Mouse (Mus musculus) CH12.LX (cell line): Measurements from ENCODE around the gene Sirt3. TPM values are rescaled to one million over a fixed set of nuclear protein-coding genes. Genes with fewer than 3 reads are reported as not detected.

ENCODE experiments used
- DNase-seq: peaks from one replicate; pipeline ENCODE4 v3.0.0-alpha.2; 2013; ENCODE audit errors: extremely low read depth
- H3K27ac ChIP-seq: 2 replicates; pipeline ENCODE4 v1.5.1; 2012; ENCODE audit warnings: low read depth, mild to moderate bottlenecking, control low read depth, moderate library complexity; ENCODE audit not compliant: insufficient read depth
- H3K27me3 ChIP-seq: replicated peaks from 2 replicates; pipeline ENCODE3; 2012; ENCODE audit warnings: inconsistent platforms
- H3K36me3 ChIP-seq, 2 experiments: replicated peaks in 1 of 2; 2 replicates each; pipeline versions ENCODE3 to v1.6.1; 2012; ENCODE audit warnings: inconsistent platforms in 1 of 2, low read length in 1 of 2, mild to moderate bottlenecking in 1 of 2, mixed read lengths in 1 of 2, moderate library complexity in 1 of 2; ENCODE audit not compliant: control insufficient read depth in 1 of 2, insufficient read depth in 1 of 2
- H3K4me1 ChIP-seq, 2 experiments: 2 replicates each; pipeline ENCODE4 v1.6.1; 2012; ENCODE audit warnings: inconsistent platforms in 1 of 2, moderate library complexity in 1 of 2; ENCODE audit not compliant: insufficient read depth in 2 of 2, control insufficient read depth in 1 of 2
- H3K4me2 ChIP-seq: 2 replicates; pipeline ENCODE4 v1.6.1; 2012; ENCODE audit warnings: low read depth, mild to moderate bottlenecking, control low read depth; ENCODE audit not compliant: poor library complexity, insufficient read depth, severe bottlenecking
- H3K4me3 ChIP-seq, 3 experiments: fragments of 150-350 bp in 1 of 3; sonication (generic) in 1 of 3; replicated peaks in 1 of 3; 2 replicates each; pipeline versions ENCODE3 to v1.5.1; 2011 to 2012; ENCODE audit warnings: low read depth in 2 of 3, low read length in 2 of 3, mild to moderate bottlenecking in 2 of 3, moderate library complexity in 2 of 3, control low read depth in 1 of 3, improper control_type of control experiment in 1 of 3, inconsistent platforms in 1 of 3, mixed read lengths in 1 of 3; ENCODE audit not compliant: poor library complexity in 1 of 3
- H3K79me2 ChIP-seq: replicated peaks from 2 replicates; pipeline ENCODE4 v1.6.1; 2012; ENCODE audit warnings: mild to moderate bottlenecking, moderate library complexity; ENCODE audit not compliant: control insufficient read depth, poor library complexity, insufficient read depth, severe bottlenecking; ENCODE audit errors: extremely low read depth
- H3K9ac ChIP-seq: 2 replicates; pipeline ENCODE4 v1.6.1; 2012; ENCODE audit warnings: low read depth, mild to moderate bottlenecking, control low read depth, moderate library complexity; ENCODE audit not compliant: insufficient read depth
- H3K9me3 ChIP-seq: replicated peaks from 2 replicates; pipeline ENCODE3; 2012; ENCODE audit warnings: low read length, inconsistent platforms, mixed read lengths
- BHLHE40 ChIP-seq: IDR thresholded peaks from 2 replicates; pipeline ENCODE4 v1.6.1; 2011; ENCODE audit warnings: mild to moderate bottlenecking, low read depth, low read length, improper control_type of control experiment
- CHD1 ChIP-seq: IDR thresholded peaks from 2 replicates; pipeline ENCODE4 v1.6.1; 2012; ENCODE audit warnings: low read depth, low read length, improper control_type of control experiment, inconsistent platforms
- CHD2 ChIP-seq: IDR thresholded peaks from 2 replicates; pipeline ENCODE4 v1.6.1; 2011; ENCODE audit warnings: low read length, improper control_type of control experiment
- CTCF ChIP-seq, 2 experiments: IDR thresholded peaks in 1 of 2; conservative IDR thresholded peaks in 1 of 2; 2 replicates each; pipeline ENCODE4 v1.5.1; 2011 to 2012; ENCODE audit warnings: low read depth in 2 of 2, low read length in 2 of 2, improper control_type of control experiment in 1 of 2, inconsistent platforms in 1 of 2, mild to moderate bottlenecking in 1 of 2, moderate library complexity in 1 of 2
- E2F4 ChIP-seq: IDR thresholded peaks from 2 replicates; pipeline ENCODE4 v1.6.1; 2011; ENCODE audit warnings: low read depth, low read length, improper control_type of control experiment; ENCODE audit not compliant: insufficient replicate concordance
- ELF1 ChIP-seq: IDR thresholded peaks from 2 replicates; pipeline ENCODE4 v1.6.1; 2014; ENCODE audit warnings: low read depth, mild to moderate bottlenecking, inconsistent platforms, low read length, improper control_type of control experiment
- EP300 ChIP-seq: IDR thresholded peaks from 2 replicates; pipeline ENCODE4 v1.6.1; 2011; ENCODE audit warnings: low read length, improper control_type of control experiment
- HCFC1 ChIP-seq: IDR thresholded peaks from 2 replicates; pipeline ENCODE4 v1.6.1; 2012; ENCODE audit warnings: low read depth, mild to moderate bottlenecking, inconsistent platforms, low read length, improper control_type of control experiment
- IRF4 ChIP-seq: IDR thresholded peaks from 2 replicates; pipeline ENCODE4 v1.6.1; 2014; ENCODE audit warnings: low read depth, mild to moderate bottlenecking, inconsistent platforms, low read length, improper control_type of control experiment
- JUND ChIP-seq: conservative IDR thresholded peaks from 2 replicates; pipeline ENCODE4 v1.6.1; 2011; ENCODE audit warnings: low read depth, low read length, improper control_type of control experiment
- MAFK ChIP-seq: IDR thresholded peaks from 2 replicates; pipeline ENCODE4 v1.6.1; 2011; ENCODE audit warnings: low read length, improper control_type of control experiment; ENCODE audit not compliant: insufficient replicate concordance
- MAZ ChIP-seq: IDR thresholded peaks from 2 replicates; pipeline ENCODE4 v1.6.1; 2012; ENCODE audit warnings: low read depth, mild to moderate bottlenecking, inconsistent platforms, low read length, improper control_type of control experiment, moderate library complexity
- MXI1 ChIP-seq: IDR thresholded peaks from 2 replicates; pipeline ENCODE4 v1.6.1; 2011; ENCODE audit warnings: mild to moderate bottlenecking, low read depth, low read length, improper control_type of control experiment
- MYC ChIP-seq: IDR thresholded peaks from 2 replicates; pipeline ENCODE4 v1.6.1; 2011; ENCODE audit warnings: low read depth, mild to moderate bottlenecking, improper control_type of control experiment, low read length
- NELFE ChIP-seq: IDR thresholded peaks from 2 replicates; pipeline ENCODE4 v1.6.1; 2011; ENCODE audit warnings: low read depth, low read length, improper control_type of control experiment
- NRF1 ChIP-seq: IDR thresholded peaks from 2 replicates; pipeline ENCODE4 v1.6.1; 2014; ENCODE audit warnings: low read depth, mild to moderate bottlenecking, inconsistent platforms, low read length, improper control_type of control experiment, moderate library complexity
- PAX5 ChIP-seq: IDR thresholded peaks from 2 replicates; pipeline ENCODE4 v1.6.1; 2012; ENCODE audit warnings: low read length, inconsistent platforms, mixed read lengths
- POLR2A ChIP-seq: IDR thresholded peaks from 2 replicates; pipeline ENCODE4 v1.6.1; 2011; ENCODE audit warnings: low read depth, mild to moderate bottlenecking, improper control_type of control experiment, low read length
- POLR2AphosphoS2 ChIP-seq: IDR thresholded peaks from 2 replicates; pipeline ENCODE4 v1.6.1; 2011; ENCODE audit warnings: low read depth, low read length, improper control_type of control experiment
- SMC3 ChIP-seq: IDR thresholded peaks from 2 replicates; pipeline ENCODE4 v1.6.1; 2011; ENCODE audit warnings: low read depth, low read length, improper control_type of control experiment
- UBTF ChIP-seq: IDR thresholded peaks from 2 replicates; pipeline ENCODE4 v1.6.1; 2012; ENCODE audit warnings: low read depth, mild to moderate bottlenecking, inconsistent platforms, low read length, improper control_type of control experiment, moderate library complexity
- USF2 ChIP-seq: conservative IDR thresholded peaks from 2 replicates; pipeline ENCODE4 v1.6.1; 2011; ENCODE audit warnings: low read depth, low read length, improper control_type of control experiment
- ZC3H11A ChIP-seq: IDR thresholded peaks from 2 replicates; pipeline ENCODE4 v1.6.1; 2012; ENCODE audit warnings: low read depth, mild to moderate bottlenecking, inconsistent platforms, low read length, improper control_type of control experiment
- ZKSCAN1 ChIP-seq: IDR thresholded peaks from 2 replicates; pipeline ENCODE4 v1.6.1; 2012; ENCODE audit warnings: low read depth, inconsistent platforms, low read length, improper control_type of control experiment, borderline replicate concordance
- ZMIZ1 ChIP-seq: IDR thresholded peaks from 2 replicates; pipeline ENCODE4 v1.6.1; 2012; ENCODE audit warnings: low read depth, mild to moderate bottlenecking, inconsistent platforms, low read length, improper control_type of control experiment
- ZNF384 ChIP-seq: IDR thresholded peaks from 2 replicates; pipeline ENCODE4 v1.6.1; 2012; ENCODE audit warnings: low read depth, low read length, improper control_type of control experiment, inconsistent platforms
- dilution Hi-C: fragments of 300-500 bp; cut with MboI; formaldehyde crosslinking; loops from 2 replicates; pipeline ENCODE4 v1.14.3; 2020; ENCODE audit warnings: low sequenced_read_pairs; ENCODE audit not compliant: extremely low pct_unique_long_range_greater_than_20kb, extremely low pct_ligation_motif_present
- in situ Hi-C: fragments of 300-500 bp; cut with MboI; formaldehyde crosslinking; loops from 3 replicates; pipeline ENCODE4 v1.14.3; 2019; ENCODE audit warnings: low sequenced_read_pairs, low pct_ligation_motif_present, low pct_unique_long_range_greater_than_20kb, mixed read lengths
- polyA plus RNA-seq: library from polyadenylated mRNA; unstranded; fragments of >175 nt; gene quantifications from 2 replicates; pipeline ENCODE4 v1.2.1, GENCODE M21; 2012; ENCODE audit warnings: low read depth; ENCODE audit not compliant: insufficient read length
- total RNA-seq, 2 experiments: library from RNA; depleted of rRNA; stranded (reverse); fragments of 300-350 nt in 1 of 2; fragments of >200 nt in 1 of 2; gene quantifications; 2 replicates each; pipeline ENCODE4 v1.2.3; 2012 to 2014

Sirt3 gene
- total and polyA plus RNA-seq, 3 experiments = 12.6 to 23.7 (median 16.6) TPM

DNA sequence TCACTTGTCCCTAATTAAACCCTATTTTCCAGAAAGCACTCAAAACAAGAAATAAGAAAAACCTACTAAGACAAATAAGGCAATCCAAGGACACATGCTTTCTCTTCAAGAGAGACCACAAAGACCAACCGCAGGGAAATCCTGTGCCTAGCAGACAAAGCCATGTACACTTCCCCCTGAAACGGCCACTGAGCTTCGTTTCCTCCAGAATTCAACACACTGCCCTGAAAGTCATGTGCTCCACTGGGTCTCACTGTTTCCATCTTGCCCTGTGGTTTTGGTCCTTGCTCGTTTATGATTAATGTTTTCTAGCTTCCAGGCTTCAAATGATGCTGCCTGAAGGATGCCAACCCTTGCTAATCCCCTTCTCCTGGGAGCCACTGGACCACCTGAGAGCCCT lies 7.9 kb downstream of the Sirt3 start:
- Histone ChIP-seq H3K27ac (no peak overlapping the region), H3K4me2 (no peak overlapping the region), H3K27me3 (no peaks in the 10 kb centered on the region), H3K79me2 (no peaks in the 10 kb centered on the region; the same call in 1 of the 2 replicates), H3K9me3 (no peaks in the 10 kb centered on the region), H3K4me3 (no peak overlapping the region), H3K36me3 (peaks cover 30 to 76% of the 10 kb centered on the region in 2 experiments), H3K9ac (no peak overlapping the region), H3K4me1 (peaks cover 21 to 44% of the 10 kb centered on the region in 2 experiments)
- TF ChIP-seq NELFE = no peak
- TF ChIP-seq MAFK = no peak
- TF ChIP-seq NRF1 = no peak
- TF ChIP-seq E2F4 = no peak
- TF ChIP-seq POLR2A = no peak
- no peak for TF ChIP-seq PAX5
- no peak for TF ChIP-seq IRF4
- no peak for TF ChIP-seq POLR2AphosphoS2
- TF ChIP-seq ZMIZ1 = no peak
- TF ChIP-seq MAZ = no peak
- no peak for TF ChIP-seq ZNF384
- dilution Hi-C loops (no loop called here), in situ Hi-C loops (no loop called here)
- DNase-seq = no peak

DNA sequence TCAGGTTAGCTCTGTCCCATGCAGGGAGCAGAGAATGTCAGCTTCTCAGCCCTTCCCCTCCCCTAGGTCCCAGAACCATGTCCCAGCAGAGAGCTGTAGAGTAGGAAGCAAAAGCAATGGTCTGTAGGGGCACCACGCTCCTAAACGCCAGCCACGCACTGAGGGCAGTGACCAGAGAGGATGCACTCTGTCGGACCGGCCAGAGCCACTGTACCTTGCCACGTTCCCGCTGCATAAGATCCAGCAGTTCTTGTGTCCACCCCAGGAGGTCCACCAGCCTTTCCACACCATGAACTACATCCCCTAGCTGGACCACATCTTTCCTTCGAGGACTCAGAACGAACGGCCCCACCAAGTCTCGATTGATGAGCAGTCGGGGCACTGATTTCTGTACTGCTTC lies 17.3 kb downstream of the Sirt3 start:
- in situ Hi-C loops = no loop called here
- Histone ChIP-seq H3K4me3 (no peak overlapping the region), H3K79me2 (peaks cover 5% of the 10 kb centered on the region; the same call in 1 of the 2 replicates), H3K27me3 (no peaks in the 10 kb centered on the region), H3K4me1 (peaks cover 4 to 6% of the 10 kb centered on the region in 2 experiments; a peak in 3 of 4 replicates), H3K4me2 (no peak overlapping the region), H3K27ac (no peak overlapping the region), H3K36me3 (peaks cover 71 to 94% of the 10 kb centered on the region in 2 experiments), H3K9me3 (no peaks in the 10 kb centered on the region), H3K9ac (no peak overlapping the region)
- dilution Hi-C loops = no loop called here
- no peak for DNase-seq
- TF ChIP-seq JUND (no peak), ZMIZ1 (no peak), ELF1 (no peak), ZC3H11A (no peak), MXI1 (no peak), IRF4 (no peak), CTCF (conservative IDR thresholded peaks at IDR 0.05 in 1 of 2, IDR thresholded peaks at IDR 0.05 in 1 of 2; ENCODE audit: low read depth in 2 of 2, low read length in 2 of 2) (no peak), MAZ (no peak), HCFC1 (no peak), UBTF (no peak), MYC (no peak), E2F4 (no peak), SMC3 (no peak), CHD1 (no peak), BHLHE40 (no peak), ZKSCAN1 (no peak), CHD2 (no peak), USF2 (no peak), EP300 (no peak), NRF1 (no peak)
